Mouse (Mus musculus): ENCODE results near the gene Got2.

- no peak for TF ChIP-seq POLR2A (IDR thresholded peaks at IDR 0.05; ENCODE audit: low read depth, low read length)
- TF ChIP-seq CTCF (conservative IDR thresholded peaks at IDR 0.05; ENCODE audit: insufficient read depth, insufficient read length, low read depth, low read length), result no peak
Observed at GRCm38 (mm10) chr8:95907885-95908284, 19.5 kb upstream of the Got2 start.
